Mouse (Mus musculus) cerebellum, adult 2 months (tissue): Measurements from ENCODE around the gene Tubgcp3. TPM values are rescaled to one million over a fixed set of nuclear protein-coding genes. Genes with fewer than 3 reads are reported as not detected.

Experiments used
- DNase-seq, 2 experiments: peaks; one replicate each; pipeline ENCODE4 v3.0.0; 2021
- H3K27ac ChIP-seq: fragments of 200-500 bp; 2 replicates; pipeline ENCODE4 v1.5.1; 2012; ENCODE audit warnings: low read length, control low read depth, inconsistent platforms; ENCODE audit not compliant: insufficient read depth
- H3K27me3 ChIP-seq: fragments of 200-500 bp; 2 replicates; pipeline ENCODE4 v1.6.1; 2012; ENCODE audit warnings: inconsistent platforms, mild to moderate bottlenecking, low read length, moderate library complexity; ENCODE audit not compliant: control insufficient read depth, insufficient read depth
- H3K4me1 ChIP-seq: fragments of 200-500 bp; 2 replicates; pipeline ENCODE4 v1.6.1; 2011; ENCODE audit warnings: low read length; ENCODE audit not compliant: control insufficient read depth, insufficient read depth
- H3K4me3 ChIP-seq: fragments of 200-500 bp; replicated peaks from 2 replicates; pipeline ENCODE3; 2011; ENCODE audit warnings: mild to moderate bottlenecking, low read depth, low read length, control low read depth; ENCODE audit not compliant: insufficient read depth
- CTCF ChIP-seq: fragments of 200-500 bp; IDR thresholded peaks from 2 replicates; pipeline ENCODE4 v1.5.1; 2011; ENCODE audit warnings: low read depth, mild to moderate bottlenecking, control low read depth, low read length, moderate library complexity, borderline replicate concordance; ENCODE audit not compliant: insufficient read depth
- POLR2A ChIP-seq: fragments of 200-500 bp; IDR thresholded peaks from 2 replicates; pipeline ENCODE4 v1.6.1; 2011; ENCODE audit warnings: low read length, control low read depth, borderline replicate concordance; ENCODE audit not compliant: insufficient read depth
- WGBS: fragments of 180-500 bp; shearing (Covaris S2); methylation state at CpG from one replicate; pipeline ENCODE4 v1.1.7; 2018; 5-methylcytosine and 5-hydroxymethylcytosine counted together
- polyA plus RNA-seq: library from polyadenylated mRNA; depleted of rRNA; stranded (reverse); fragments of >200 nt; gene quantifications from 2 replicates; pipeline ENCODE4 v1.2.3, GENCODE M21; 2012; rRNA removed

Tubgcp3 gene
- polyA plus RNA-seq, 1 experiment = 56.0 TPM

GRCm38 (mm10) chr8:12564307-12564706 is 107.7 kb downstream of the Tubgcp3 start:
- WGBS = under 1% methylated on average over 4 of the region's 4 CpGs
- no peak overlapping the region for H3K27ac ChIP-seq
- H3K4me3 ChIP-seq = no peak overlapping the region
- no peak for DNase-seq
- H3K27me3 ChIP-seq = no peaks in the 10 kb centered on the region
- no peaks in the 10 kb centered on the region for H3K4me1 ChIP-seq
- TF ChIP-seq POLR2A (no peak), CTCF (peak; percentile 65; the same call in 1 of the 2 replicates)

Other genes starting within 250 kb of the Tubgcp3 start
- gene Spaca7, start 99.2 kb downstream of the Tubgcp3 start, polyA plus RNA-seq = not detected in 2 replicates
- 63.6 and 71.6 TPM in 2 replicates for gene Atp11a, start 84.8 kb upstream of the Tubgcp3 start, polyA plus RNA-seq
- gene Mcf2l, start 201.6 kb upstream of the Tubgcp3 start, polyA plus RNA-seq = 150 and 158 TPM in 2 replicates